Mouse (Mus musculus) heart, postnatal 0 days (tissue): ENCODE measurements around the gene Spsb2. TPM values are rescaled to one million over a fixed set of nuclear protein-coding genes. Genes with fewer than 3 reads are reported as not detected.
"Not testable (repeated sequence)": the region's sequence is repeated elsewhere in the genome, so short reads cannot be mapped to it uniquely, and the experiment has no call there.

Source experiments
- ATAC-seq: fragments of 200-750 bp; cut with Nextera tagmentation; 2 replicates; pipeline ENCODE4 v1.8.0; 2017; ENCODE audit warnings: low read depth, moderate number of reproducible peaks, moderate library complexity; ENCODE audit not compliant: insufficient read depth
- DNase-seq: peaks from one replicate; pipeline ENCODE4 v3.0.0-alpha.2; 2016; ENCODE audit warnings: low spot score
- H3K27ac ChIP-seq: fragments of 300-500 bp; sonication (generic); 2 replicates; pipeline ENCODE4 v1.5.1; 2014; ENCODE audit warnings: low read depth, mild to moderate bottlenecking
- H3K27me3 ChIP-seq: fragments of 300-500 bp; sonication (generic); 2 replicates; pipeline ENCODE4 v1.6.1; 2014; ENCODE audit warnings: low read length, mixed read lengths; ENCODE audit not compliant: control insufficient read depth, insufficient read depth
- H3K36me3 ChIP-seq: fragments of 300-500 bp; sonication (generic); replicated peaks from 2 replicates; pipeline ENCODE4 v1.6.1; 2014; ENCODE audit warnings: low read length, mixed read lengths; ENCODE audit not compliant: control insufficient read depth, insufficient read depth
- H3K4me1 ChIP-seq: fragments of 300-500 bp; sonication (generic); 2 replicates; pipeline ENCODE4 v1.6.1; 2014; ENCODE audit warnings: antibody characterized with exemption; ENCODE audit not compliant: control insufficient read depth, insufficient read depth
- H3K4me2 ChIP-seq: fragments of 300-500 bp; sonication (generic); 2 replicates; pipeline ENCODE4 v1.6.1; 2014; ENCODE audit warnings: low read depth, mild to moderate bottlenecking, low read length, moderate library complexity
- H3K4me3 ChIP-seq: fragments of 300-500 bp; sonication (generic); 2 replicates; pipeline ENCODE4 v1.5.1; 2014; ENCODE audit warnings: low read depth, low read length
- H3K9ac ChIP-seq: fragments of 300-500 bp; sonication (generic); replicated peaks from 2 replicates; pipeline ENCODE4 v1.6.1; 2014; ENCODE audit warnings: low read depth, low read length, mixed read lengths
- H3K9me3 ChIP-seq: fragments of 300-500 bp; sonication (generic); replicated peaks from 2 replicates; pipeline ENCODE4 v1.6.1; 2016; ENCODE audit warnings: low read length; ENCODE audit not compliant: control insufficient read depth
- CTCF ChIP-seq: IDR thresholded peaks from 2 replicates; pipeline ENCODE4 v1.5.1; 2016; ENCODE audit warnings: antibody characterized with exemption, control low read depth, low read depth
- EP300 ChIP-seq: IDR thresholded peaks from 2 replicates; pipeline ENCODE4 v1.6.1; 2016; ENCODE audit warnings: antibody characterized with exemption, low read depth
- WGBS: fragments of 180-500 bp; shearing (Covaris S2); extraction: QIAGEN DNeasy Blood & Tissue Kit; methylation state at CpG from one replicate; pipeline ENCODE4 v1.1.7; 2014; 5-methylcytosine and 5-hydroxymethylcytosine counted together
- polyA plus RNA-seq: library from polyadenylated mRNA; unstranded; fragments of >200 nt; fragmentation: Nextera tagmentation; extraction: Ambion mirVana; gene quantifications from 2 replicates; pipeline ENCODE4 v1.2.1, GENCODE M21; 2015
- total RNA-seq: library from RNA; depleted of rRNA; stranded (reverse); fragments of >200 nt; gene quantifications from 2 replicates; pipeline ENCODE4 v1.2.3, GENCODE M21; 2014; ENCODE audit warnings: low replicate concordance

Gene Spsb2
- total and polyA plus RNA-seq, 2 experiments from 2014 or later: 5.9 to 7.0 TPM

DNA sequence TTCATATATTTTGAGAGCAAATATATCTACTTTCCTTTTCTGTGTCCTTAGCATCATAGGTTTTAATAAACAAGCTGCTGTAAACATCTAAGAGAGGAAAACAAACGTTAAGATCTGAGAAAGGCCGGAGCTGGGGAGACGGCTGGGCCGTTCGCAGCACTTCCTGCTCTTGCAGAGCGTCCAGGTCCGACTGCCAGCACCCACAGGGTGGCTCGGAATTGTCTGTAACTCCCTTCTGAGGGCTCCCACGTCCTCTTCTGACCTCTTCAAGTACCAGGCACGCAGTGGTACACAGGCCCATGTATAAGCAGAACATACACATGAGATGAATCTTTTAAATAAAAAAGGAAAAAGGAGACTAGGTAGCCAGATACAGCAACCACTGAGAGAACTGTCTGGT is 20.7 kb upstream of the Spsb2 start:
- peaks cover under 1% of the 10 kb centered on the region; the same call in 1 of the 2 replicates for H3K4me1 ChIP-seq
- H3K4me3 ChIP-seq: no peak overlapping the region
- no peak overlapping the region for H3K9ac ChIP-seq
- TF ChIP-seq EP300: no peak
- TF ChIP-seq CTCF: no peak
- H3K4me2 ChIP-seq: no peak overlapping the region
- no peaks in the 10 kb centered on the region for H3K36me3 ChIP-seq
- 57% methylated on average over 10 of the region's 10 CpGs for WGBS
- H3K9me3 ChIP-seq: no peaks in the 10 kb centered on the region
- H3K27me3 ChIP-seq: no peaks in the 10 kb centered on the region
- no peak for ATAC-seq
- H3K27ac ChIP-seq: no peak overlapping the region
- no peak for DNase-seq

DNA sequence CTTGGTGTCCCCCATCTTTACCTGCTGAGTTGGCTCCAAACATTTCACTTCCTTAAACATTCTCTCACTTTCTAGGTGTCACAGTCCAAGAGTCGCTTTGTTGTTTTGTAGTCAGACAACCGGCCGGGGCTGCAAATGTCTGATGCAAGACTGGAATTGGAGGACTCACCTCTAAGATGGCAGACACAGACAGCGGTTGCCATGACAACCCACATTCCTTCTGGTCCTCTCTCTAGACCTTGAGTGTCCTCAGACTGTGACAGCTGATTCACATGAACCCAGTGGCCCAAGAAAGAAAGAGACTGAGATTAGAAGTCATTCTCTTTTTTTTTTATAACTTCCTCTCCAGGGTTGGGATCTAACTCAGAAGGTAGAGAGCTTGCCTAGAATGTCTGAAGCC is 18.9 kb upstream of the Spsb2 start:
- H3K4me1 ChIP-seq: no peaks in the 10 kb centered on the region
- H3K4me3 ChIP-seq: no peak overlapping the region
- H3K27ac ChIP-seq: no peak overlapping the region
- TF ChIP-seq CTCF (no peak), EP300 (no peak)
- H3K4me2 ChIP-seq: no peak overlapping the region
- no peaks in the 10 kb centered on the region for H3K9me3 ChIP-seq
- no peaks in the 10 kb centered on the region for H3K36me3 ChIP-seq
- ATAC-seq: no peak
- no peak for DNase-seq
- no peaks in the 10 kb centered on the region for H3K27me3 ChIP-seq
- 77% methylated on average over 4 of the region's 4 CpGs for WGBS
- no peak overlapping the region for H3K9ac ChIP-seq

DNA sequence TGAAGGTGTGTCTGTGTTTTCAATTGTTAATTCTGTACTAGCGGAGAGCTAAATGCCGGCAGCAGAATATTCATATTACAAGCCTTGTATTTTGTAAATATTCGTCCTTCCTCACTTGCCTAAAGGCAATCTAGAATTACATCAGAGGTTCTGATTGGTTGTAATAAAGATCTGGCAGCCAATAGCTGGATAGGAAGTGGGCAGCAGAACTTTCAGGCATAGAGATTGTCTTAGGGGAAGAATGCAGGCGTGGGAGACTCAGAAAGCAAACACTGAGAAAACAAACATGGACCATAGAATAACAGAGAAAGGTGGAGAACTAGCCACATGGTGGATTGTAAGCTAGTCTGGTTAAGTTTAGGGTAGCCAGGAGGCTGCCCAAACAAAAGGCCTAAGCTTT is 18.3 kb upstream of the Spsb2 start:
- Histone ChIP-seq H3K27me3 (no peaks in the 10 kb centered on the region), H3K4me2 (no peak overlapping the region), H3K4me3 (no peak overlapping the region), H3K27ac (no peak overlapping the region), H3K9ac (no peak overlapping the region), H3K4me1 (no peaks in the 10 kb centered on the region), H3K9me3 (no peaks in the 10 kb centered on the region), H3K36me3 (no peaks in the 10 kb centered on the region)
- DNase-seq (no peak), ATAC-seq (no peak)
- no peak for TF ChIP-seq CTCF
- no peak for TF ChIP-seq EP300
- WGBS: 61% methylated on average over 4 of the region's 4 CpGs

DNA sequence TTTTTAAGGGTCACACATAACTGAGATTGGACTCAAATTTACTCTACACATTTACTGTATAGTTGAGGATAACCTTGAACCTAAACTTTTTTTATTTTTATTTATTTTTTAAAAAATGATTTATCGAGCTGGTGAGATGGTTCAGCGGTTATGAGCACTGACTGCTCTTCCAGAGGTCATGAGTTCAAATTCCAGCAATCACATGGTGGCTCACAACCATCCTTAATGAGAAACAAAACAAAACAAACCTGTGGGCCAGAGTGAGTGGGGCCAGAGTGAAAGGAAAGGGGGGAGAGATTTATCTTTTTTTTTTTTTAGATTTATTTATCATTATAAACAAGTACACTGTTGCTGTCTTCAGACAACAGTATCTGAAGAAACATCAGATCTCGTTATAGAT is 16.6 kb upstream of the Spsb2 start:
- no peak overlapping the region for H3K27ac ChIP-seq
- no peak for TF ChIP-seq CTCF
- no peak for TF ChIP-seq EP300
- H3K36me3 ChIP-seq: no peaks in the 10 kb centered on the region
- H3K9ac ChIP-seq: no peak overlapping the region
- no peak for ATAC-seq
- no peaks in the 10 kb centered on the region for H3K9me3 ChIP-seq
- no peak overlapping the region for H3K4me2 ChIP-seq
- WGBS: 81% methylated on average over 3 of the region's 3 CpGs
- no peak overlapping the region for H3K4me3 ChIP-seq
- DNase-seq: no peak
- no peaks in the 10 kb centered on the region for H3K4me1 ChIP-seq
- no peaks in the 10 kb centered on the region for H3K27me3 ChIP-seq

DNA sequence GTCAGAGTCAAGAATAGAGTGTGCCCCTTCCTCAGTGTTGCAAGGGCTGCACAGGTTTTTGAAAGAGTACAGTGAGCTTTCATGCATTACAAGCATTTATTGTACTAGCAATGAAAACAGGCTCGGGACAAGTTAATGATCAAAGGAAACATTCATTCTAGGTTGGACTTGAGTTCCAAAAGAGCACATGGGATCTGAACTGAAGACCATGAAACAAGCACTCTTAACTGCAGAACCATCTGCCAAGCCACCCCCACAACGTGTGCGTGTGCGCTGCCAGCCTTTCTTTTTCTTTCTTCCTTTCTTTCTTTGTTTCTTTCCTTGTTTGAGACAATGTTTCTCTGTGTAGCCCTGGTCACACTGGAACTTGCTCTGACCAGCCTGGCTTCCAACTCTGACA is 12.7 kb upstream of the Spsb2 start:
- ATAC-seq: no peak
- no peak for TF ChIP-seq CTCF
- no peak for TF ChIP-seq EP300
- H3K27ac ChIP-seq: no peak overlapping the region
- no peak overlapping the region for H3K4me2 ChIP-seq
- no peak overlapping the region for H3K4me3 ChIP-seq
- no peaks in the 10 kb centered on the region for H3K36me3 ChIP-seq
- no peak overlapping the region for H3K9ac ChIP-seq
- no peak for DNase-seq
- WGBS: 85% methylated on average over 4 of the region's 4 CpGs
- H3K9me3 ChIP-seq: no peaks in the 10 kb centered on the region
- H3K27me3 ChIP-seq: no peaks in the 10 kb centered on the region
- no peaks in the 10 kb centered on the region for H3K4me1 ChIP-seq

DNA sequence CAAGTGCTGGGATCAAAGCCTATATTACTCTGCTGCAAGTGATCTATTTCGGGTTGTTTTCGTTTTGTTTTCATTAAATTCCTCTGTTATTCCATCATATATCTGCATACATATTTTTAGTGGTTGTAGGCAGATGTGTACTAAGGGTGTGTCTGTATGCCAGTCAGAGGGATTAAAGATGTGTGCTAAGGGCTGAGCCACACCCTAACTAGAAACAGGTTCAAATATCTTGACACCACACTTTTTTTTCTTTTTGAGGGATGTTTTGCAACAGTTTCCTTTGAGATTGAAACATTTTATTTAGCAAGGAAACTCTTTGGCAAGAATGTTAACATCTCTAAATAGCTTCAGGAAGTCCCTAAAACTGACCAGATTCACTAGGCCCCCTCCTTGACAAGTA is 12.3 kb upstream of the Spsb2 start:
- H3K9ac ChIP-seq: no peak overlapping the region
- no peak overlapping the region for H3K27ac ChIP-seq
- no peaks in the 10 kb centered on the region for H3K36me3 ChIP-seq
- DNase-seq: no peak
- 76% methylated on average over 2 of the region's 2 CpGs for WGBS
- H3K4me1 ChIP-seq: no peaks in the 10 kb centered on the region
- TF ChIP-seq EP300: no peak
- TF ChIP-seq CTCF: no peak
- ATAC-seq: no peak
- no peak overlapping the region for H3K4me2 ChIP-seq
- no peaks in the 10 kb centered on the region for H3K27me3 ChIP-seq
- H3K4me3 ChIP-seq: no peak overlapping the region
- no peaks in the 10 kb centered on the region for H3K9me3 ChIP-seq

DNA sequence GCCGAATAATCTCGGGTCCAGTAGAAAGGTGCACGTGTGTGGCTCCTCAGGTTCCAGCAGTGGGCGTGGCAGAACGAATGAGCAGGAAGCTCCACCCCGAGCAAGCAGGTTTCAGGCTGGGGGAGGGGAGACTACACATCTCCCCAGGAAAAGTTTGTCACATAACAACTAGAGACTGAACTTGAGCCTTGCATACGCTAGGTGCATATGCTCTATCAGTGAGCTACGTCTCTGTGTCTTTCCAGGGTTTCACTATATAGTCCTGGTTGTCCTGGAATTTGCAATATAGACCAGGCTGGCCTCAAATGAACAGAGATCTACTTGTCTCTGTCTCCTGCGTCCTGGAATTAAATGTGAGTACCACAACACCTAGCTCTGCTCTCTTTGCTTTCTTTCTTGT is 6.1 kb upstream of the Spsb2 start:
- H3K4me2 ChIP-seq: peak overlapping the region; percentile 44
- not testable (repeated sequence) for ATAC-seq, DNase-seq, H3K4me1 ChIP-seq, H3K4me3 ChIP-seq, H3K27ac ChIP-seq, H3K9me3 ChIP-seq, H3K9ac ChIP-seq, H3K36me3 ChIP-seq, H3K27me3 ChIP-seq
- WGBS: 16% methylated on average over 6 of the region's 9 CpGs
